Mouse (Mus musculus) cerebellum, adult 2 months (tissue): Measurements from ENCODE around the gene Gucy2g. TPM values are rescaled to one million over a fixed set of nuclear protein-coding genes. Genes with fewer than 3 reads are reported as not detected.

Source experiments
- DNase-seq, 2 experiments: peaks; one replicate each; pipeline ENCODE4 v3.0.0; 2021
- H3K27ac ChIP-seq: fragments of 200-500 bp; 2 replicates; pipeline ENCODE4 v1.5.1; 2012; ENCODE audit warnings: low read length, control low read depth, inconsistent platforms; ENCODE audit not compliant: insufficient read depth
- H3K27me3 ChIP-seq: fragments of 200-500 bp; 2 replicates; pipeline ENCODE4 v1.6.1; 2012; ENCODE audit warnings: inconsistent platforms, mild to moderate bottlenecking, low read length, moderate library complexity; ENCODE audit not compliant: control insufficient read depth, insufficient read depth
- H3K4me1 ChIP-seq: fragments of 200-500 bp; 2 replicates; pipeline ENCODE4 v1.6.1; 2011; ENCODE audit warnings: low read length; ENCODE audit not compliant: control insufficient read depth, insufficient read depth
- H3K4me3 ChIP-seq: fragments of 200-500 bp; replicated peaks from 2 replicates; pipeline ENCODE3; 2011; ENCODE audit warnings: mild to moderate bottlenecking, low read depth, low read length, control low read depth; ENCODE audit not compliant: insufficient read depth
- CTCF ChIP-seq: fragments of 200-500 bp; IDR thresholded peaks from 2 replicates; pipeline ENCODE4 v1.5.1; 2011; ENCODE audit warnings: low read depth, mild to moderate bottlenecking, control low read depth, low read length, moderate library complexity, borderline replicate concordance; ENCODE audit not compliant: insufficient read depth
- POLR2A ChIP-seq: fragments of 200-500 bp; IDR thresholded peaks from 2 replicates; pipeline ENCODE4 v1.6.1; 2011; ENCODE audit warnings: low read length, control low read depth, borderline replicate concordance; ENCODE audit not compliant: insufficient read depth
- WGBS: fragments of 180-500 bp; shearing (Covaris S2); methylation state at CpG from one replicate; pipeline ENCODE4 v1.1.7; 2018; 5-methylcytosine and 5-hydroxymethylcytosine counted together
- polyA plus RNA-seq: library from polyadenylated mRNA; depleted of rRNA; stranded (reverse); fragments of >200 nt; gene quantifications from 2 replicates; pipeline ENCODE4 v1.2.3, GENCODE M21; 2012

Gucy2g gene
- polyA plus RNA-seq, 1 experiment, result 0.10 TPM

DNA sequence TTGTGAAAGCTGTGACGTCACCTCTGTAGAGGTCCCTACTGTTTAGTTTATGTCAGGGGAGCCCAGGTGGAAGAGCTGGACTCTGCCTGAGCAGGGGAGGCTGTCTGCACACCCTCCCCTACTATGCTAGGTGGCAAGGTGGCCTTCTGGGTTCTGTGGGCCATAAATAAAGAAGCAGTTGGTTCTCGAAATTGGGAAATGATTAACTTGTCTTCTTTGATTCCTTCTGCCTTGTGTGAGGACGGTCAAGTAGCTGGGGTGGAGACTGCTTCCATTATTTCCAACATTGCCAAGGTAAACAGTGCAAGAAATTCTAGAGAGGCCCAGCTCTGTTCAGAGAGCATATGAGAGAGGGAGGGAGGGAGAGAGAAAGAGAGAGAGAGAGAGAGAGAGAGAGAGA, 27.1 kb upstream of the Gucy2g start:
- Histone ChIP-seq H3K4me1 (no peaks in the 10 kb centered on the region; the same call in 1 of the 2 replicates), H3K4me3 (no peak overlapping the region), H3K27ac (no peak overlapping the region), H3K27me3 (no peaks in the 10 kb centered on the region)
- WGBS, result 76% methylated on average over 3 of the region's 3 CpGs
- no peak for DNase-seq
- no peak for TF ChIP-seq POLR2A
- TF ChIP-seq CTCF, result no peak

DNA sequence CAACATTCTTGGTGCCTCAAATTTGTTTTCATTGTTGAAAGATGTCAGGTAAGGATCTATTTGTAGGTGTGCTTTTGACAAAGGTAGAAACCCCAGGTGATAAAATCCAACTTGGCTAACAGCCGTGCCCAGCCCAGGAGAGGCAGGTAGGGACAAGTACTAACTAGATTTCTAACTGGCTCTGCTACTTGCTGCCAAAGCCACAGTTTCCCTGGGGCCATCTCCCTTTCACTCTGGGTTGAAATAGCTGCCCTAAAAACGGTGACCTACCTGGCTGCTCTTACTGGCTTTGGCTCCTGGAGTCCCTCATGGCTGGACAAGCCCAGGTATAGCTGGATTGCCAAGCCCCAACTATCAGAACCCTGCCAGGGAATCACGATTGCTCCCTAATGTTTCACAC, 25.8 kb upstream of the Gucy2g start:
- TF ChIP-seq CTCF (no peak), POLR2A (no peak)
- Histone ChIP-seq H3K4me3 (no peak overlapping the region), H3K27ac (no peak overlapping the region), H3K4me1 (no peaks in the 10 kb centered on the region; the same call in 1 of the 2 replicates), H3K27me3 (no peaks in the 10 kb centered on the region)
- 47% methylated on average over 3 of the region's 3 CpGs for WGBS
- peak in 1 of 2 experiments; percentile 14 for DNase-seq

DNA sequence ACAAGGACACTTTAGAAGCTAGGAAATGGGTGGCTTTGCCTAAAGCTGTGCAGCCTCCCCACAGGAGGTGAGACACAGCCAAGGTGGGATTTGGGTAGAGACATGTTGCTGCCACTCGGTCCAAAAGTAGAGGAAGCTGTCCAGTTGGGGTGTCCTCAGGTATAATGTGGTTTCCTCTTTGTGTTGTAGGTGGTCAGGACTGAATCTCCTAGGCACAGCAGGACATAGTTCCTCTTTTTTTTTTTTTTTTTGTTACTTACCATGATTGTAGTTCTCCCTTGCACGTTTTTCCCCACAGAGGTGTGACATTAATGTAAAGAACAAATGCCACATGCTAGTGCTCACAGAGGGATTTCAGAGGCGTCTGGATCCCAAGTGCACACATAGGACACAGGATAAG, 24.2 kb upstream of the Gucy2g start:
- WGBS, result 72% methylated on average over 3 of the region's 3 CpGs
- TF ChIP-seq CTCF (no peak), POLR2A (no peak)
- Histone ChIP-seq H3K27ac (no peak overlapping the region), H3K27me3 (no peaks in the 10 kb centered on the region), H3K4me3 (no peak overlapping the region), H3K4me1 (no peaks in the 10 kb centered on the region; the same call in 1 of the 2 replicates)
- no peak for DNase-seq

DNA sequence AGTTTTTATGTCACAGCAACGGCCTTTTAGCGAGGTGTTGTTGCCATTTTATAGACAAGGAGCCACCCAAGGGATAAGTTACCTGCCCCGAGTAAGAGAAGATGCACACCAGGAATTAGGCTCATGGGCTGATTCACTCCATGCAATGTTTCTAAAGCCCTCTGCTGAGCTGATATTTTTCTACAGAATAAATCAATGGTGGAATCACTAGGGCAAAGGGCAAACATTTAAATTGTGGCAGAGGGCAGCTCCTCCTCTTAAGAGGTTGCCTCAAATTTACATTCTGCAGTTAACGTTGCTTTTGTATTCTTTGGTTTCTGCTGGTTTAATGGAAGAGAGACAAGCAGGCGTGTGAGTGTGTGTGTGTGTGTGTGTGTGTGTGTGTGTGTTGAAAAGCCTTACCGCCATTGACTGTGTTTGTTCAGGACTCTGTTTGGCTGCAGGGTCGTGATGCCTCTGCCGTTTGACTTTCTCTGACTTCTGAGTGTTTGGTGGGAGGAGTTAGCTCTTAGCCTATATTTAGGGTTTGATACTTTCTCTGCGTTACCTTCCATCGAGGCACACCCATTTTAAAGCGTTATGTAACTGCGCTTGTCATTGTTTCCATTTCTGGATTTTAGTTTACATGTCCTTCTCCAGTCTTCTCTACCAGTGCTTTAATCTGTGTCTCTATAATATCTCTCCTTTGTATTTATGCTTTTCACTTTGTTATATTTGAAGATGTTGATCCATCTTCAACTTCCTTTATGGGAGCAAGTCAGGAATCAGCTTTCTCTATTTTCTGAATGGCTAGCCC, 19.6 kb upstream of the Gucy2g start:
- no peak for DNase-seq
- TF ChIP-seq POLR2A, result no peak
- TF ChIP-seq CTCF, result no peak
- no peak overlapping the region for H3K27ac ChIP-seq
- H3K27me3 ChIP-seq, result no peaks in the 10 kb centered on the region
- H3K4me3 ChIP-seq, result no peak overlapping the region
- WGBS, result 78% methylated on average over 12 of the region's 12 CpGs
- no peaks in the 10 kb centered on the region; the same call in 1 of the 2 replicates for H3K4me1 ChIP-seq

DNA sequence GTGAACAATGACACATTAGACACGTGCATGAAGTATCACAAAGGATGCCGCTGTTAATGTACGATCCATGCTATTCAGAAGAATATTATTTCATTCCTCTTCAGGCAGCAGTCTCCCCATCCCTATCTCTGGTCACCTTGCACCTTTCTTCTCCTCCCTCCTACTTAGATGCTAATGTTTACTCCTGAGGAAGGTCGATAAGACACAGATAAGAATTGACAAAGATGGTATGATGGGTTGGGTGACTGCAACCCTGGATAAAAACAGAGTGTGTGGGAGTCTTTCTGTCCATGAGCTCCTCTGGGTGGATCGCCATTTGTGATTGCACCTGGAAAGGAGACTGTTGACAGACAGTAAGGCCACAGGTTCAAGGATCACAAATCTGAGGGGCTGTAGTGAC, 17.5 kb upstream of the Gucy2g start:
- DNase-seq, result no peak
- WGBS, result 84% methylated on average over 5 of the region's 5 CpGs
- Histone ChIP-seq H3K27me3 (no peaks in the 10 kb centered on the region), H3K4me3 (no peak overlapping the region), H3K27ac (no peak overlapping the region), H3K4me1 (no peaks in the 10 kb centered on the region)
- TF ChIP-seq CTCF, result no peak
- TF ChIP-seq POLR2A, result no peak

DNA sequence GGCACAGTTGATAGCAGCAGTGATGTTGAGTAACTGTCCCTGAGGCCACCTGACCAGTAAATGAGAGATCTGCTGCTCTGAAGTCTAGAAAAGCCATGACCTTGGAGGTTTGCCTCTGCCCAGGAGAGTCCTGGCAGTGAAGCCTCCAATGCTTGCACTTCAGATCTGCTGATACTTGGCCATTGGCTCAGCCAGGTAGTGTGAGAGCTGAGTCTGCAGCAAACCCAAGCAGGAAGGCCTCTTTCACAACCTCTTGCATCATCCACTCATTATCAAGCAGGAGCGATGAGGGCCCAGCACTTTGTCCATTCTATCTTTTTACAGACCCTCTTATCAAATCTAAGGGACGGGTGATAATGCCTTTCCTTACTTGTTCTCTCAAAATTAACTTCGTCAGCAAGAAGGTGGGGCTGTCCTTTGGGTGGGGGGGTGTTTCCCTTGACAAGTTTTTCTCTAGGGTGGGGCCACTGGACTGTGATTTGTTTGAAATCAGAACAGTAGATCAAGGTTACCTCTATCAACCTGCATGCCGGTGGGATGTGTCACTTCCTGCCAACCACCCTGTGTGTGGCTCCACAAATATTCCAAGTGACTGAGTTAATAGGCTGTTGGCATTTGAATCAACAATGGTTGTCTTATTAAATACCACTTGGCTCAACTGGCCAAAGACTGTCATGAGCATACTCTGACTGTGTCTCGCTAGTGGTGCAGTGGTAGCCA, 16.8 kb upstream of the Gucy2g start:
- H3K27ac ChIP-seq, result no peak overlapping the region
- no peaks in the 10 kb centered on the region for H3K4me1 ChIP-seq
- no peak for DNase-seq
- TF ChIP-seq CTCF, result no peak
- TF ChIP-seq POLR2A, result no peak
- H3K4me3 ChIP-seq, result no peak overlapping the region
- no peaks in the 10 kb centered on the region for H3K27me3 ChIP-seq
- WGBS, result 60% methylated on average over 5 of the region's 5 CpGs

DNA sequence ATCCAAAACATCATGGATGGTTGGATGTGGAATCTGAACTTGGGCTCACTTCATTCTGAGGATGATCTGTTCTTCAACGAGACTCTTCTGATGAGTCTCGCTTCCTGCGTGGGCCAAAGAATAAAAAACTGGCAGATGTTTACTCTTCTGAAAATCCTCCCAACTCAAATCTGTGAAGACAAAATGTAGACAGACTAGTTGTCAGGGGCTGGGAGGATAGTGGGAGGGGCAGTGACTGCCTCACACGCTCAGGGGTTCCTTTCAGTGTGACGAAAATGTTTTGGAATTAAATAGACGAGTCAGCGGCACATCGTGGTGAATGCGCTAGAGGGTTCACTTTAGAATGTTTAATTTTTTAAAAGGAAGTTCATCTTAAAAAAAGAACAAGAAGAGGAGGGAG, 15.1 kb upstream of the Gucy2g start:
- TF ChIP-seq CTCF (no peak), POLR2A (no peak)

DNA sequence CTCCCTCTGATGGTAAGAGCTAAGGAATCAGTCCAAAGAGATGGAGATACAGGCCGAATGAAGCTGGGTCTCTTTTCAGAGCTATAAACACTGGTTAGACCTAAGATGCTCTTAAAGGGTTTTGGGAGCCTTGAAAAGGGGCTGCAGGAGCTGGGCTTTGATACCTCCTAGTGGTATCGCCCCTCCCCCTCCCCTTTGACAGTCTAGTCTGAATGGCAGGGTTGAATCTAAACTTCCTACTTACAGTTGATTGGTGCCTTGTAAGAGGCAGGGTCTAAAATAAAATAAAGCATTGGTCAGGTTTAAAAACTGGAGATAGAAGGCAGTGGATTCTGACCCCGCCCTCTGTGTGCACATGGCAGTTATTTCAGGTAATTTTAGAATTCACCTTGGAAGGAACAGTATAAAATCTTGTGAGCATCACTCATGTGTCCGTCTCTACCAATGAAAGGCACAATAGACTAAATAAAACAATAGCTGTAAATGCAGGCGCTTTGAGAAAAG, 13.5 kb upstream of the Gucy2g start:
- TF ChIP-seq POLR2A, result no peak
- TF ChIP-seq CTCF, result no peak
- Histone ChIP-seq H3K4me3 (peak overlapping the region; percentile 54), H3K27ac (no peak overlapping the region), H3K27me3 (no peaks in the 10 kb centered on the region), H3K4me1 (no peaks in the 10 kb centered on the region)
- 38% methylated on average over 5 of the region's 5 CpGs for WGBS
- peak in 1 of 2 experiments; percentile 18 for DNase-seq

More for the DNA sequence above, 15.1 kb upstream of the Gucy2g start:
- H3K4me1 ChIP-seq, result no peaks in the 10 kb centered on the region
- no peaks in the 10 kb centered on the region for H3K27me3 ChIP-seq
- WGBS, result 80% methylated on average over 9 of the region's 9 CpGs
- no peak overlapping the region for H3K4me3 ChIP-seq
- no peak overlapping the region for H3K27ac ChIP-seq
- DNase-seq, result no peak
